Mouse (Mus musculus): ENCODE data around the gene Fancc.

- TF ChIP-seq CTCF (IDR thresholded peaks at IDR 0.05; ENCODE audit: control insufficient read depth, insufficient read depth, insufficient replicate concordance, low read depth, low read length) (no peak), POLR2A (IDR thresholded peaks at IDR 0.05; ENCODE audit: control insufficient read depth, low read depth, low read length) (no peak)
These were observed 191.7 kb downstream of the Fancc start for GRCm38 (mm10) chr13:63305160-63306011.

All from testis, adult 2 months (tissue).